Mouse (Mus musculus) C2C12 (cell line): Measurements from ENCODE around the gene Calm3. TPM values are rescaled to one million over a fixed set of nuclear protein-coding genes. Genes with fewer than 3 reads are reported as not detected.
A peak's percentile ranks its signal among the peaks of the same experiment; 100 is the strongest.

Experiments used
- H3K27me3 ChIP-seq: one replicate; pipeline ENCODE4 v1.6.1; 2011; ENCODE audit not compliant: control insufficient read depth, insufficient read depth, insufficient read length
- H3K36me3 ChIP-seq: one replicate; pipeline ENCODE4 v1.6.1; 2011; ENCODE audit not compliant: control insufficient read depth, insufficient read depth
- H3K4me3 ChIP-seq: one replicate; pipeline ENCODE4 v1.5.1; 2011; ENCODE audit warnings: mild to moderate bottlenecking, control low read depth; ENCODE audit not compliant: poor library complexity, insufficient read depth, severe bottlenecking
- H3K79me2 ChIP-seq: one replicate; pipeline ENCODE4 v1.6.1; 2011; ENCODE audit not compliant: control insufficient read depth, insufficient read depth
- H3K79me3 ChIP-seq: one replicate; pipeline ENCODE4 v1.6.1; 2011; ENCODE audit warnings: low read depth, control low read depth
- H3ac ChIP-seq: one replicate; pipeline ENCODE3; 2011; ENCODE audit warnings: low read depth; ENCODE audit not compliant: control insufficient read depth, insufficient read length
- CEBPB ChIP-seq: IDR thresholded peaks from one replicate; pipeline ENCODE4 v1.6.1; 2011; ENCODE audit warnings: low read depth, mild to moderate bottlenecking, control low read depth, moderate library complexity
- CTCF ChIP-seq: IDR thresholded peaks from one replicate; pipeline ENCODE4 v1.5.1; 2011; ENCODE audit not compliant: control insufficient read depth, insufficient read depth, insufficient read length
- FOSL1 ChIP-seq: IDR thresholded peaks from one replicate; pipeline ENCODE4 v1.8.0; 2011; ENCODE audit warnings: mild to moderate bottlenecking, low read length; ENCODE audit not compliant: poor library complexity, insufficient read depth, severe bottlenecking
- MAX ChIP-seq: IDR thresholded peaks from one replicate; pipeline ENCODE4 v1.6.1; 2011; ENCODE audit warnings: mild to moderate bottlenecking, control low read depth
- MYOD1 ChIP-seq: IDR thresholded peaks from one replicate; pipeline ENCODE4 v1.6.1; 2011; ENCODE audit warnings: low read depth; ENCODE audit not compliant: control insufficient read depth, insufficient read length
- MYOG ChIP-seq: IDR thresholded peaks from one replicate; pipeline ENCODE4 v1.6.1; 2011; ENCODE audit not compliant: control insufficient read depth, insufficient read length; ENCODE audit errors: extremely low read depth
- USF1 ChIP-seq: IDR thresholded peaks from one replicate; pipeline ENCODE4 v1.6.1; 2011; ENCODE audit warnings: low read depth, mild to moderate bottlenecking, control low read depth, moderate library complexity
- polyA plus RNA-seq: library from polyadenylated mRNA; unstranded; fragments of >200 nt; fragmentation: generic; extraction: Trizol; gene quantifications from one replicate; pipeline ENCODE4 v1.2.1, GENCODE M21; 2012; ENCODE audit warnings: missing spikeins

The Calm3 gene
- polyA plus RNA-seq, 1 experiment: 365 TPM

DNA sequence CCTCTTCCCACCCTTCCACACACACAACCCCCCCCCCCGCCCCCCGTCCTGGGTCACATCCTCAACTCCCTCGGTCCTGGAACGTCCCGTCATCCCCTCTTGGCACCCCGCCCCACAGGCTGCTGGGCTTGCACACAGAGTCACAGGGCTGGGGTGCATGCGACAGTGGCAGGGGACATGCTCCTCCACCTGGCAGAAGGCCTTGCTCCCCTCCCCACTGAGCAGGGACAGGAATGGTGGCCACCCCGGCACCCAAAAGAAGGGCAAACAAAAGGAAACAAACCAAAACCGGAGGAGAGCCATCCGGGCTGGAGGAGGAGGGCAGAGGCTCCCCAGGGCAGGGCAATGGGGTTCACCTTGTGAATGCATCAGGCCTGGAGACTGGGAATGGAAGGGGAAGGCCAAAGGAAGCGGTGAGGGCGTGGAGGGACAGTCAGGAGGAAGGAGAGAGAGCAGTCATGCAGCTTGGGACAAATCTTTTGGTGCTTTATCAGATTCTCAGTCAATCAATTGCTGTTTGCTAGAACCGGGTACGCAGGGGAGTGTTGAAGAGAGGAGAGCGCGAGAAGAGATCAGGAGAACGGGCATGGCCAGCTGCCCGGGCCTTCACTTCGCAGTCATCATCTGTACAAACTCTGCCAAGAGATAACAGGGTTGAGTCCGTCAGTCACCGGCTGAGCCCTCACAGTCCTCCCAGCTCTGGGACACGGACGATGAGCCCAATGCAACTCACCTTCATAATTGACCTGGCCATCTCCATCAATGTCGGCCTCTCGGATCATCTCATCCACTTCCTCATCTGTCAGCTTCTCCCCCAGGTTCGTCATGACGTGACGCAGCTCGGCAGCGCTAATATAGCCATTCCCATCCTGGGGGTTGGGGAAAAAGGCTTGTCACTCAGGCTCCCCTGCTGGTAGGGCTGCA is 7.3 kb downstream of the Calm3 start:
- peaks cover 32% of the 10 kb centered on the region for H3K36me3 ChIP-seq
- no peak overlapping the region for H3K4me3 ChIP-seq
- no peak for TF ChIP-seq MAX
- no peak for TF ChIP-seq USF1
- TF ChIP-seq FOSL1: no peak
- no peak for TF ChIP-seq CTCF
- TF ChIP-seq MYOG: no peak
- no peak for TF ChIP-seq MYOD1
- TF ChIP-seq CEBPB: no peak
- H3K79me3 ChIP-seq: peaks cover 16% of the 10 kb centered on the region
- H3ac ChIP-seq: no peak overlapping the region
- peaks cover 25% of the 10 kb centered on the region for H3K79me2 ChIP-seq
- no peaks in the 10 kb centered on the region for H3K27me3 ChIP-seq

DNA sequence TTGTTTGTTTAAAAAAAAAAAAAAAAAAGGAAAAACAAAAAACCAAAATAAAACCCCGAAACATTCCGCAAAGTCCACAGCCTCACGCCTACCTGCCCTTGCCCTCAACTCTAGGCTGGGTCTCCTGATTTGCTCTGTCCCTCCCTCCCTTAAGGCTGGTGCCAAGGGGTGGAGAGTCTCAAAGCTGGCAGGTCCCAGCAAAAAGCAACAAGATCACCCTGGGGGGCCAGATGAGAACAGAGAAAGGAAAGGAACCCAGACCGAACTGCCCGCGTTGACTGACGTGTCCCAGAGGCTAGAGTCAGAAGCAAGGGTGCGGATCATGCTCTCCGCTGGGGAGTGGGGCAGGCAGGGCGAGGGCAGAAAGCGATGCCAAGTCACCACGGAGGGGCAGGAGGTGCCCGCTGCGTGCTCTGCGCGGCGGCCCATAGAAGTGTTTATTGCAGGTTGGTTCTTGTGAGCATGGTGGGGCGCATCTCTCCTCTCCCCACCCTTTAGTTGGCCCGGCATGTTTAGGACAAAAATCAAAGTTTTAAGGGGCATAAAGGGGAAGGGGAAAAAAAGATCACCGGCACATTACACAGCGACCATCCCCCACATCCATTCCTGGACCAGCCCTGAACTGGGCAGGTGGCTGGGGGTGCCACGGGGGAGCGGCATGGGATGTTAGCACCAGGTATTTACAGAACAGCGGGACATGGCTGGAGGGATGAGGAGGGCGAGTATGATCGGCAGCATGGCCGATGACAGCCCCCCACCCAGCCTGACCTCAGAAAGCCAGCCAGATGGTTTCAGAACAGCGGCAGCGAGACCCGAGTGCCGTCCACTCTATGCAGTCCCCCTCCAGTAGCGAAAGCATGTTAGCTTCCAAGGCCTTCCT is 8.2 kb downstream of the Calm3 start:
- peaks cover 8% of the 10 kb centered on the region for H3K79me3 ChIP-seq
- no peak overlapping the region for H3ac ChIP-seq
- H3K36me3 ChIP-seq: peaks cover 30% of the 10 kb centered on the region
- TF ChIP-seq MAX (no peak), MYOD1 (no peak), USF1 (no peak), FOSL1 (no peak), CEBPB (no peak), MYOG (no peak), CTCF (no peak)
- H3K27me3 ChIP-seq: no peaks in the 10 kb centered on the region
- peaks cover 16% of the 10 kb centered on the region for H3K79me2 ChIP-seq
- no peak overlapping the region for H3K4me3 ChIP-seq

DNA sequence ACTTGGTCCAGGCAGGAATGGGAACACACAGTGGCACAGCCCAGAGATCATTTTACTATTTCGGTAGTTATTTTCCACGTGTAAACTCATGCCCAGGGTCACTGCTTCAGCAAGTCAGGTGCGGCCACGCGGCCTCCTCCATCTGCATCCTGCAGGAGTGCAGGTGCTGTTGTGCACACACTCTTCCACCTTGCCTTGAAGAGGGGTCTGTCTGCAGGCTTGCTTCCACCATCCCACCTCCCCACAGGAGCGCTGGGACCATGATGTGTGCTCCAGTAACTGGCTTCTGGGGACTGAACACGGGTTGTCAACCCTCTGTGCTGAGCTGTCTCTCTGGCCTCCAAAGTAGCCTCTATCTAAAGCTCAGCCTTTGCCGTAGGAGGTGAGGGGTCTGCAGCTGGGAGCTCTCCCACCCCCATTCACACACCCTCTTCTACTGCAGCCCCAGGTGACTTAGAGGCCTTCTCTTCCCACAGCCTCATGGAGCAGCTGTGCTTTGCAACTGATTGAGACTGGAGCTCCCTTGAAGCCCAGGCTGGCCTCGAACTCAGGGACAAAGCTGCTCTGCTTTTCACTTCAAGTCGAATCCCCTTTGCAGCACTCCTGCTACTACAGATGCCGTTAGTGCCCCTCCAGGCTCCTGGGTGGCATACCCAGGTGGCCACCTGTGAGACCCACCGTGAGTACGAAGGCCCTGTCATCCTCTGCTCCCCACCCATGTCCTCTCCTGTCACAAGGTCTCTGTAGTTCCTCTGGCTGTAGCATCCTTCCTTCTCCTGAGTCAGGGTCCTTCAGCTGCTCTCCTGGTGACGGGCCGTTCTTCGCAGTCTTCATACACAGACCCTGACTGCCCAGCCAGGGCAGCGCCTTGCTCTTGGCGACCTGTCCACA is 9.2 kb downstream of the Calm3 start:
- Histone ChIP-seq H3ac (no peak overlapping the region), H3K79me2 (peaks cover 6% of the 10 kb centered on the region), H3K4me3 (no peak overlapping the region), H3K36me3 (peaks cover 29% of the 10 kb centered on the region), H3K27me3 (no peaks in the 10 kb centered on the region), H3K79me3 (peaks cover 2% of the 10 kb centered on the region)
- TF ChIP-seq CEBPB: no peak

DNA sequence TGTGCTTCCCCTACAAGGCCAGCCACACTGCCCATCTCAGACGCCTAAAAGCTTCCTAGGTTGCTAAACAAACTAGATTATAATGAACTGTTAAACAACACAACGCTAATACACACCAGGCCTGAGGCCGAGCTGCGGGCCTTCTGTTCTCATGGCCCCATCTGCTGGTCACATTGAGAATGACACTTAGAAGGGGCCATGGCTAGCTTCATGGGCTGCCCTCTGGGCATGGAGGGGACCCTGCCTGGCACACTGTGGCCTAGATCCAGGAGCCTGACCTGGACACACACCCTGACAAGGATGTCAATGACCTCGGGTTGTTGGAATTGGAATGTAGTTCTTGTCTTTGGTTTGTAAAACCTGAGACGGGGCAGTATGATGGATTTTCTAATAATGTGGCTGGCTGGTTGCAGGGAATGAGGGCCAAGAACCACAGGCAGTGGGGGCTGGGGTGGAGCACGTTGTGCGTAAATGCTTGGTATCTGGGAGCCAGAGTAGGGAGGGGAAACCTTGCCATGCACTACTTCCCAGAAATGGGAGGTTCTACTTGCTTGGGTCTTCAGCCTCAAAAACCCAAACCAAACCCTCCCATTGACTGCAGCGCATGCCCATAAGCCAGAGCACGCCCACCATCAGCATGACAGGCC is 10.0 kb downstream of the Calm3 start:
- Histone ChIP-seq H3K79me2 (peaks cover 7% of the 10 kb centered on the region), H3K27me3 (no peaks in the 10 kb centered on the region), H3K79me3 (peaks cover 2% of the 10 kb centered on the region), H3ac (no peak overlapping the region), H3K4me3 (no peak overlapping the region), H3K36me3 (peaks cover 29% of the 10 kb centered on the region)
- no peak for TF ChIP-seq USF1
- TF ChIP-seq CTCF: peak; percentile 58

DNA sequence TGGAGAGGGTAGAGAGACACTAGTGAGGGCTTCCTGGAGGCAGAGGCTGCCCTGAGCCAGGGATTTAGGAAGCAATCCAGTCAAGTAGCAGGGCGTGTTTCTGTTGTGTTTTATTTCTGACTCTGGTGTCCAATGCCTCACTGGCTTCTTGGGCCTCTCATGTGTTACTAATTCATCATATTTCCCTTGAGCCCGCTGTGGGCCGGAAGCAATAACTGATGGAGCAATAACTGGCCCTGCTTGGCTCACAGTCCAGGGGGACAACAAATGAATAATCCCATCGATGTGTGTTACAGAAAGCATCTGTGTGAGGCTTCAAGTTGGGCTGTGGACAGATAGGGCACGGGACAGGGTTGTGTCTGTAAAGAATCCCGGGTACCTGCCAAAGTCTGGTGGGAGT is 11.6 kb downstream of the Calm3 start:
- peaks cover 13% of the 10 kb centered on the region for H3K79me2 ChIP-seq
- no peak for TF ChIP-seq USF1
- peak; percentile 20 for TF ChIP-seq MAX
- TF ChIP-seq CEBPB: peak; percentile 85
- TF ChIP-seq CTCF: no peak
- no peak for TF ChIP-seq MYOD1
- no peak for TF ChIP-seq FOSL1
- TF ChIP-seq MYOG: no peak
- no peak overlapping the region for H3K4me3 ChIP-seq
- H3K27me3 ChIP-seq: no peaks in the 10 kb centered on the region
- peaks cover 3% of the 10 kb centered on the region for H3K79me3 ChIP-seq
- H3ac ChIP-seq: no peak overlapping the region
- peaks cover 13% of the 10 kb centered on the region for H3K36me3 ChIP-seq
